Mouse (Mus musculus) bone marrow macrophage, adult 2 months (primary cell): ENCODE data around the gene Cfi. TPM values are rescaled to one million over a fixed set of nuclear protein-coding genes. Genes with fewer than 3 reads are reported as not detected.

Source experiments
- H3K27ac ChIP-seq: 2 replicates; pipeline ENCODE4 v1.5.1; 2012; ENCODE audit warnings: low read depth, low read length; ENCODE audit not compliant: insufficient read depth
- H3K4me1 ChIP-seq: 2 replicates; pipeline ENCODE4 v1.6.1; 2012; ENCODE audit warnings: low read length; ENCODE audit not compliant: control insufficient read depth, insufficient read depth
- H3K4me3 ChIP-seq: 2 replicates; pipeline ENCODE4 v1.5.1; 2012; ENCODE audit warnings: mild to moderate bottlenecking, low read length, moderate library complexity; ENCODE audit not compliant: insufficient read depth
- CTCF ChIP-seq: IDR thresholded peaks from 2 replicates; pipeline ENCODE4 v1.5.1; 2012; ENCODE audit warnings: low read depth, mild to moderate bottlenecking, low read length, moderate library complexity
- POLR2A ChIP-seq: IDR thresholded peaks from 2 replicates; pipeline ENCODE4 v1.6.1; 2012; ENCODE audit warnings: mild to moderate bottlenecking, low read depth, low read length, borderline replicate concordance
- polyA plus RNA-seq: library from polyadenylated mRNA; stranded (reverse); fragments of >200 nt; gene quantifications from 2 replicates; pipeline ENCODE4 v1.2.4, GENCODE M21; 2012; ENCODE audit not compliant: missing spikeins, insufficient read depth, insufficient read length

Gene Cfi
- polyA plus RNA-seq, 1 experiment = not detected

- Histone ChIP-seq H3K27ac (no peak overlapping the region), H3K4me3 (no peak overlapping the region), H3K4me1 (peaks cover 2% of the 10 kb centered on the region; the same call in 1 of the 2 replicates)
- TF ChIP-seq POLR2A (no peak), CTCF (no peak)
These were observed 87.9 kb downstream of the Cfi start for GRCm38 (mm10) chr3:129923581-129923980.

Other genes with a start within 250 kb of the Cfi start
- 0.50 and 1.7 TPM in 2 replicates for gene Egf, start 80.6 kb upstream of the Cfi start, polyA plus RNA-seq
- gene Lrit3, start 31.9 kb upstream of the Cfi start, polyA plus RNA-seq = not detected in 2 replicates
- 0.27 and 0.50 TPM in 2 replicates for gene Rrh, start 13.3 kb upstream of the Cfi start, polyA plus RNA-seq
- 17.6 and 21.1 TPM in 2 replicates for gene Gar1, start 4.5 kb upstream of the Cfi start, polyA plus RNA-seq
- 8.8 and 11.8 TPM in 2 replicates for gene Pla2g12a, start 42.7 kb downstream of the Cfi start, polyA plus RNA-seq
- gene Casp6, start 65.5 kb downstream of the Cfi start, polyA plus RNA-seq = 40.6 and 42.0 TPM in 2 replicates
- 69.0 and 77.0 TPM in 2 replicates for gene Mcub, start 134.3 kb downstream of the Cfi start, polyA plus RNA-seq
- 68.3 and 76.7 TPM in 2 replicates for gene Sec24b, start 225.7 kb downstream of the Cfi start, polyA plus RNA-seq